Mouse (Mus musculus): ENCODE measurements around the gene Myocos.

Gene Myocos

GRCm38 (mm10) chr1:162611191-162611590, 46.8 kb downstream of the Myocos start:
- no peak for DNase-seq

- no peak for DNase-seq
Observed at GRCm38 (mm10) chr1:162609633-162610250, 48.3 kb downstream of the Myocos start.

- DNase-seq, result no peak
Observed at GRCm38 (mm10) chr1:162608127-162608526, 49.9 kb downstream of the Myocos start.

- DNase-seq, result no peak
Observed at GRCm38 (mm10) chr1:162601288-162601687, 56.7 kb downstream of the Myocos start.

GRCm38 (mm10) chr1:162599617-162600016, 58.4 kb downstream of the Myocos start:
- DNase-seq, result no peak

GRCm38 (mm10) chr1:162597379-162598102, 60.5 kb downstream of the Myocos start:
- no peak for DNase-seq
